Mouse (Mus musculus) cerebral cortex, adult 2 months (tissue): ENCODE measurements around the gene Myrf.

ENCODE experiments used
- WGBS: fragments of 180-500 bp; shearing (Covaris S2); methylation state at CpG from one replicate; pipeline ENCODE4 v1.1.7; 2018; 5-methylcytosine and 5-hydroxymethylcytosine counted together

Gene Myrf

DNA sequence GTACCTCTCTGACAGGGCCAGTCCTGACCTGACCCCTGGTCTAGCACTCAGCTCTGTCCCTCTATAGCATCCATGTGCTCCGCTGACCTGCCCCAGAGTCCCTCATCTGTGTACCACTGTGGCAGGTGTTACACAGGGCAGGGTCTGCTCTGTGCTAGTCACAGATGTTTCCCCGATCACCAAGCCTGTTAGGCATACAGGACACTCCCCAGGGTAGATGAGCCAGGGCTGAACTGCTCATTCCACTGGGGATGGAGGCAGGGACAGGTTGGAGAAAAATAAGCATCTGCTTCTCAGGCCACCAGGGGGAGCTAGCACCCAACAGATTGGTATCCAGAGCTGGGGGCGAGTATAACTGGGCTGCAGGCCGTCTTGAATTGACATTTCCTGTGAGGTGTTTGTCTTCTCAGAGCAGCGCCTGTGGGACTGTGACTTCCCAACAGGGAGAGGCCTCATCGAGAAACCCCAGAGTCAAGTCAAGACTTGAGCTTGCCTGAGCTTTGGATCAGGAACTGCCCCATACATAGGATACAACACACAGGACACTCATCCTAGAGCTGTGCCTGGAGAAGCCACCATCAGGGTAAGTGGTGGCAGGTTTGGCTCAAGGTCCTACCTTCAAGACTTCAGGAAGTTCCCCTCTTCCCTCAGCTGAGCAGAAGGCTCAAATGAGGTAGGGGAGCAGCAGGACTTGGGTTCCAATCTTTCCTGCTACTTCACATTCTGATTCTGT, 17.9 kb upstream of the Myrf start:
- WGBS: 22% methylated on average over 6 of the region's 6 CpGs

DNA sequence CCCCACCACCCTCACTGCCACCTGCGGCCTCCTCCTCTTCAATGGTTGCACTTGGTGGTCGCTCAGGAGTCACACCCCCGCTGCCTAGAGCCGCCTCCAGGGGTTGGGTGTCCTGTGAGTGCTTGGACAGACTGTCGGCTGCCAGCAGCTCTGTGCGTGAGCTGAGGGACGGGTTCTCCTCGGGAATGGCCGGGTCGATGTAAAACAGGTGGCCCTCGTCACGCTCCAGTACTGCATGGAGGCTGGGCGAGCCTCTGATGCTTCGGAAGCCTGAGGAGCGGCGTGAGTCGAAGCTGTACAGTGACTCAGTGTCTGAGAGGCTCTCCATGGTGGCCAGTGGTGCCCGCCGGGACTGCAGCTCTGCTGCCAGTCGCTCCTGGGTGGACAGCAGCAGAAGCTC, 7.6 kb upstream of the Myrf start:
- 66% methylated on average over 20 of the region's 20 CpGs for WGBS

DNA sequence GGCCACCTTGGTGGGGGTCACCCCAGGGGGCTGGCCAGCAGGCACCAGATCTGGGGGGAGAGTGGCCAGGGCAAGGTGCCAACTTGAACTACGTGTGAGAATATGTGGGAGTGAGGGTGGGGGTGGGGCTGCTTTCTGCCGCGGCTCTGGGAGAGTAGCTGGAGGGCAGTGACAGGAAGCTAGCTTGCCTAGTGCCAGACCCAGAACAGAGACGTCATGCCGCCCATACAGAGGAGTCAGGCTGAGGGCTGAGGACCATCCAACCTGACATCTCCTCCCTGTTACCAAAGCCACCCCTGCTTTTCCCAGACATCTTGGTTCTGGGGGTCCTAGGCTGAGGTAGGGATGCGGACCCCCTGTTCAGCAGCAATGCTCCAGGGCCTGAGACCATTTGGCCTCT, 6.6 kb upstream of the Myrf start:
- 30% methylated on average over 6 of the region's 6 CpGs for WGBS

DNA sequence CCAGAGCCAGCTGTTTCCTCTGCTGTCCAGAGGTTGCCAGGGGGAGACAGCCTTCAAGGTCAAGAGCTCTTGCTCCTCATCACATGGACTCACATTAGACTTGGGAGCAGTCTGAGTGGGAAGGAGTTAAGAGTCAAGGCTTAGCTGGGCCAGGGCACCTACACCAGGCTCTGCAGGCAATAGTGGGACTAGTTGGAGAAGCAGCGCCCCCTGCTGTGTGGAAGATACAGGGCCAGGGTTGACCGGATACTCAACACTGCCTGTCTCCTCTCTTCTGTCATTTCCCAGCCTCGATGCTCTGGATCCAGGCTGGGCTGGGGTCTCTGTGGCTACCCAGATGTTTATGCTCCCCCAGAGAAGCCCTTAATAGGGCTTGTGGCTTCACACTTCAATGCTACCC, 3.6 kb upstream of the Myrf start:
- WGBS: 31% methylated on average over 3 of the region's 3 CpGs

DNA sequence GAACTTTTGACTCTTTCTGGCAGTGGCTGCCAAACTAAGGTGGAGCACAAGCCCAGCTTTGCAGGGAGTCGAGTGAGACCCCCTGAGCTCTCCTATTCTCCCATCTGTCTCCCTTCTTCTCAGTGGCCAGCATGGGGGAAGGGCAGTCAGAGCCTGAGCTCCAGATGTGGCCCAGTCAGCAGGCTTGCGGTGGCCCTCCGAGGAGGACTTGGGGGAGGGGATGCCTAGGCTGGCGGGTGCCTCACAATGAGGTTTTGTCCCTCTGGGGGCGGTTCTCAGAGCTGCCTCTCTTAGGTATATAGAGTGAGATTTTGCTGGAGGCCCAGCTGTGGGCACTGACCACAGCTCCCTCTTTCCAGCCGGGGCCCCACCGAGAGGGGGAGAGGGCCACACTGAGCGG, 2.4 kb upstream of the Myrf start:
- 19% methylated on average over 8 of the region's 8 CpGs for WGBS

DNA sequence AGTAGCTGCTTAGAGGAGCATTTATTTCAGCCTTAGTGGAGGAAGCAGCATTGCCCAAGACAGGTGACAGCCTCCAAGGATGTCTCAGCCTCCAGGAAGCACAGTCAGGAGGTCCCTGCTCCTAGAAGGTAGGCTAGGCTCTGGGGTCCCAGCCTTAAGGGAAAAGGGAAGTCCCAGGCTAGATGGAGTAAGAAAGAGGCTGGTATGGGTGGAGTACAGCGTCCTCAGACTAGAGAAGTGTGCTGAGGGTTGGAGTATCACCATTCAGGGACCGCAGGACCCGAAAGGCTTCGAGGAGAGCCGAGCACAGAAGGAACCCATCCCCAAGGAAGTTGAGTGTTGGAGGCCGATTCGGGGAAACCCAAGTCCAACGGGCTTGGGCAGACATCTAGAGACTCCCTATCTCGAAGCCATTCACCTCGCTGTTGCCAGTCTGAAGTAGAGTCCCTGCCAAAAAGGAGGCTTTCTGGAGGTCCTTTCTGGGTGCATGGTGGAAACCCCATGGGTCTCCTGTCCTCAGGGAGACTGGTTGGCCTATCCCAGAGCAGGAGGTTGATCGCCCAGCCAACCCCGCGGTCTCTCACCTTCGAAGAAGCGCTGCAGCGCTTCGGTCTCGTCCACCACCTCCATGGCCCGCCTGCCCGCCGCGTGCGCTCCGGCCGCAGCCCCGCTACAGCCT, 434 bp downstream of the Myrf start:
- 10% methylated on average over 26 of the region's 26 CpGs for WGBS

- 54% methylated on average over 2 of the region's 2 CpGs for WGBS
Observed at GRCm38 (mm10) chr19:10239419-10239818, 1.1 kb downstream of the Myrf start.

DNA sequence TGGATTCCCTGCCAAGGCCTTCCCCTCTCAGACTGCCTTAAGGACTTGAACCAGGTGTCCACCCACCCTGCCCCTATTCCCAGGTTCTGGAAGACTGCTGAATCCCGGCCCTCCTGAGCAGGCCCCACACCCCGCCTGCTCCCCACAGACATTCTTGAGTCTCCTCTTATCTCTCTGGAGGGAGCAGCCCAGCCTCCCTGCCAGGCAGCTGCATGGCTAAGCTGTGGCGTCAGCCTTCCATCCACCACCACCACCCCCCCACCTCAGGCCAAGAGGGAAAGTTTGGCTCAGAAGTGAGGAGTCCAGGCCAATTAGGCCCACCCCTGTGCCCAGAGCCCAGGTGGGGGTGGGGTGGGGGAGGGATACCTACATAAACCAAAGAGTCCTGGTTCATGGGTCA, 2.1 kb downstream of the Myrf start:
- WGBS: 80% methylated on average over 3 of the region's 3 CpGs

GRCm38 (mm10) chr19:10235784-10236565, 4.6 kb downstream of the Myrf start:
- WGBS: 82% methylated on average over 9 of the region's 9 CpGs

DNA sequence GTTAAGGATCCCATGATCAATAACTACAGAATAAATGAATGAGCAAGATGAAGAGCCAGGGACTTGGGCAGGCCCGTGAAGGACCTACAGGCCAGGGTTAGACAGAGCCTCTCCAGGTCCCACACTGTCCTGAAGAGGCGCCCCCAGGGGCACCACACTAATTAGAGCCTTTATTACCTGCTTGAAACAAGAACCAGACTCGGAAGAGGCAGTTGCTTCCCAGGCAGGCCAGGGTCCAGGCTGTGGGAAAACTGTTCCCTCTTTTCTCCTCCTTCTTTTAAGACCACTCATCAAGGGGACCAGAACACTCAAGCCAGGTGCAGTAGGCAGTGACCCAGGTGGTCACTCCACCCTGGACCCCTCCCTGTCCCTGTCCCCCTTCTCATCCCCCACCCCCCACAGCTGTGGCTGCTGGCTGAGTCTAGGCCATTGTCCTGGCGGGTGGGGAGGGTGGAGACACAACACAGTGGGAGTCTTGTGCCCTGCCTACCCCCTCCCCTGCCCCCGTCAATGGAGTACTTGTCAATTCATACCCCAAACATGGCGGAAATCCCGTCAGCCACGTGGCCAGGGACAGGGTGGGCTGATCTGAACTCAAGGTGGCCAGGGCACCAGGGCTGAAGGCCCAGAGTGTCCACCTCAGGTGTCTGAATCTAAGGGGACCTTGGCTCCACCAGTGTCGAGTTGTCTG, 8.1 kb downstream of the Myrf start:
- 64% methylated on average over 9 of the region's 9 CpGs for WGBS

GRCm38 (mm10) chr19:10231871-10232270, 8.7 kb downstream of the Myrf start:
- 59% methylated on average over 5 of the region's 5 CpGs for WGBS

DNA sequence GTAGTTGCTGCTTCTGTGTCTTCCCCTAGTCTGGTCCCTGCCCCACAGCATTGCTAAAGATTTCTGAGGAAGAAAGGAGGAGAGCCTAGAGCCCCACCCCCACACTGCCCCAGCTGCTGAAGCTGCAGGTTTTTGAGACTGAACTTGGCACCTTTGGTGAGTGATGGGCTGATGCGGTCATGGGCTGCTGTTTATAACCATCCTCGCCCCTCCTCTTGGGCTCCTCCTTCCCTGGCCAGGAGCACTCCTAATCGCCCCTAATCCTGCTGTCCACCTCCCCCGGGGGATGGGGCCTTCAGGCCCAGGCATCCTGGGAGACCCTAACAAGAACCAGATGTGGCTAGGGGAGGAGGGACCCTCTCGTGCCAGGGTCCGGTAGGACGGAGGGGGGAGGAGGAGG, 9.5 kb downstream of the Myrf start:
- 15% methylated on average over 7 of the region's 7 CpGs for WGBS

- WGBS: 75% methylated on average over 4 of the region's 4 CpGs
Observed at GRCm38 (mm10) chr19:10225767-10226166, 14.8 kb downstream of the Myrf start.

- 49% methylated on average over 26 of the region's 26 CpGs for WGBS
Observed at GRCm38 (mm10) chr19:10224637-10225453, 15.7 kb downstream of the Myrf start.

DNA sequence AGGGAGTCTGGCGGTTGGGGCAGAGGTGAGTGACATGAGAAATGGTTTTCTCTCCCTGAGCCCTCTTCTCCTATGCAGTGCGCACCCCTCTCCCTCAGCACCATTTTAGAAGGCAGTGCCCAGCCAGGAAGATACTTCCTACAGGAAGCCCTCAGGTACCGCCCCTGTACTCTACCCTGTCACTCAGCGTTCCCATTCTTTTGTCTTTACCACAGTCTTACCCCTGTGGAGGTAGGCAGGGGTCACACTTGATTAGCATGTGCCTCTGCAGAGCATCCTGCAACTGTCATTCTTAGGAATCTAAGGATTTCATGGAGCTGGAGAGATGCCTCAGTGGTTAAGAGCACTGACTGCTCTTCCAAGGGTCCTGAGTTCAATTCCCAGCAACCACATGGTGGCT, 17.0 kb downstream of the Myrf start:
- 82% methylated on average over 4 of the region's 4 CpGs for WGBS

GRCm38 (mm10) chr19:10222656-10223055, 17.9 kb downstream of the Myrf start:
- WGBS: 62% methylated on average over 8 of the region's 8 CpGs

- 71% methylated on average over 4 of the region's 4 CpGs for WGBS
Observed at GRCm38 (mm10) chr19:10221585-10221984, 19.0 kb downstream of the Myrf start.

DNA sequence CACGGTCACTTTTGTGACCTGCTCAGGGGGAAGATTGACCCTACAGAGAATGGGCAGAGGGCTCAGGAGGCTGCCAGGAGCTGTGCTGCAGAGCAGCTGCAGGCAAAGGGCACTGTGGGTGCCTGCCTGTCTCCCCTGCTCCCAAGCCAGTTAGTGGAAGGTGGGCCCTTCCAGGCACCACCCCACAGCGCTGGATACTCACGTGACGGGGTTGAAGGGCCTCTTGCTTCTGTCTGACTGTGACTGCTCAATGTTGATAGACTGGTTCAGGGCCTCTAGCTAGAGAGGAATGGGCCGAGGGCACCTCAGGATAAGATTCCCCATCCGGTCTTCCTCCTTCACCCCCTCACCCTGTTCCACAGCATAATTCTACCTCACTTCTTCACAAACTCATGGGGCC, 21.0 kb downstream of the Myrf start:
- 82% methylated on average over 6 of the region's 6 CpGs for WGBS

- 31% methylated on average over 3 of the region's 3 CpGs for WGBS
Observed at GRCm38 (mm10) chr19:10219108-10219507, 21.4 kb downstream of the Myrf start.

GRCm38 (mm10) chr19:10216101-10216500, 24.4 kb downstream of the Myrf start:
- 89% methylated on average over 8 of the region's 8 CpGs for WGBS

- 79% methylated on average over 10 of the region's 10 CpGs for WGBS
Observed at GRCm38 (mm10) chr19:10213796-10214471, 26.6 kb downstream of the Myrf start.
